Mouse (Mus musculus) G1E-ER4 (cell line): ENCODE data around the gene Uqcrc1. TPM values are rescaled to one million over a fixed set of nuclear protein-coding genes. Genes with fewer than 3 reads are reported as not detected.

Source experiments
- GATA1 ChIP-seq: IDR thresholded peaks from one replicate; pipeline ENCODE4 v1.8.0; 2012; ENCODE audit warnings: low read length, inconsistent platforms
- polyA plus RNA-seq: library from polyadenylated mRNA; stranded (reverse); fragments of >175 nt; gene quantifications from 2 replicates; pipeline ENCODE4 v1.2.3, GENCODE M21; 2012

The Uqcrc1 gene
- polyA plus RNA-seq: 556 and 620 TPM in 2 replicates

DNA sequence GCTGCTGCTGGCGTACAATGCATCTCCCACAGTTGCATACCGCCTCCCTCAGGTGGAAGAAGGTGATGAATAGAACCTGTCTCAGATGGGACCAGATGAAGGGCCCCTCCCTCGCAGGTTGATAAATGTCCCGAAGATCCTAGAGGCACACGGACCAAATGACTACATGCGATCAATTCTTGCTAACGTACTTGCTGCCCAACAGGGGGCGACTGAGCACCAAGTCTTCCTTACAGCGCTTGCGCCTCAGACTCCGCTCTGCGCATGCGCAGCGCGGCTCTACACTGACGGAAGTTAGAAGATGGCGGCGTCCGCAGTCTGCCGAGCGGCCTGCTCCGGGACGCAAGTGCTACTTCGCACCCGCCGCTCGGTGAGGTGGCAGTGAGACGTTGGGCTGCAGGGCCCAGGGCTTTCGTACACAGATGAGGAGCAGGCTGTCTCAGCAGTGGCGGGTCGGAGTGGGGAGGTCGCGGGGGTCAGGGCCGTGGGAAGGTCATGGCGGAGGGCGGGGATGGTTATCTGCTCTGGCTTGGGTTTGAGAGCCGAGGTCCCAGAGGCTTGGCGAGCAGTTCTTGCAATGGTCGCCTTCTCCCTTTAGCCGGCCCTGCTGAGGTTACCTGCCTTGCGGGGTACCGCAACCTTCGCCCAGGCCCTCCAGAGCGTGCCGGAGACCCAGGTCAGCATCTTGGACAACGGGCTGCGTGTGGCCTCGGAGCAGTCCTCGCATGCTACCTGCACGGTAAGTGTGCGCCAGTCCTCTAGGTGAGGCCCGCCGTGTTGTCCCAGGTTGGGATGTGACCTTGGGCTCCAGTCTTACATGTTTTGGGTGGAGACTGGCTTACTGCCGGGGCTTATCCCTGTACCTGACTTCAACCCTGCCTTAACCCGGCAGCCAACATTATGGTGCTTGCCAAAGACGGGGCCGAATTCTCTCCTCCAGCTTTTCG, at the start of gene Uqcrc1:
Gene Uqcrc1, plus strand, starts transcription at position 216 of the 947 bp plus-strand sequence.
- TF ChIP-seq GATA1: no peak

- no peak for TF ChIP-seq GATA1
Measured at GRCm38 (mm10) chr9:108912308-108912707, 24.1 kb upstream of the Uqcrc1 start.

- TF ChIP-seq GATA1: no peak
Measured at GRCm38 (mm10) chr9:108913161-108913560, 23.3 kb upstream of the Uqcrc1 start.

- no peak for TF ChIP-seq GATA1
Measured at GRCm38 (mm10) chr9:108913621-108914020, 22.8 kb upstream of the Uqcrc1 start.

DNA sequence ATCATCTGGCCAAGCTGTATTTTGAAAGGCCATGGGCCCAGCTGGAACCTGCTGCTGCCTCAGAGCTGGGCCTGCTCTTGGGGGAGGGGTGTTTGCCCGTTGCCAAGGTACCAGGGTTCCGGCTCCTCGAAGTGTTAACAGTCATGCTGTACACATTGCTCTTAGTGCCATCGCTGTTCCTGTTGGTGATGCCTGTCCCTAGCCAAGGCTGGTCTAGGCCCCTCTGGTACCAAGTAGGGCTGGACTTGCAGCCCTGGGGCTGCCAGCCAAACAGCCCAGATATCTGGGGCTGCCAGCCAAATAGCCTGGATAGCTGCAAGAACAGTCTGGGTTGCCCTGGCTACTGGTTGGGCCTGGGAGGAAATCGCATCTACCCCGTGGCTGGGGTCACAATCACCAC, 21.9 kb upstream of the Uqcrc1 start, which contains the start of gene Tmem89:
Gene Tmem89, plus strand, starts transcription at position 129 of the 400 bp plus-strand sequence.
- no peak for TF ChIP-seq GATA1

DNA sequence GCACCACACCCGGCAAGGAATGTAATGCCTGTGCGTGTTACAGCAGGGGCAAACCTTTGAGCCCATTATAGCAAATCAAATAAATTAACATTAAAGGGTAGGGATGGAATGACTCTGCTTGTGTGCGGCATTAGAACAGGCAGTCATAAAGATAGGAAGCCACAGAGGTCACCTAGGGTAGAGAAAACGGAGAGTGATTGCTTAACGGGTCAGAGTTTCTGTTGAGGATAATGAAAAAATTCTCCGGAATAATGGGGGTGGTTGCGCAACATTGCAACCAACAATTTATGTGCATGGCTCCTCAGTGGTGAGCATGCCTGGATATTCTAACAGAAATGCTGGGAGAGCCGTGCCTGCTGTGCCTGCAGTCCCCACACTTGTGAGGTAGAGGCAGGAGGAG, 10.5 kb upstream of the Uqcrc1 start:
- no peak for TF ChIP-seq GATA1

- TF ChIP-seq GATA1: no peak
Measured at GRCm38 (mm10) chr9:108928424-108928823, 8.0 kb upstream of the Uqcrc1 start.

- TF ChIP-seq GATA1: no peak
Measured at GRCm38 (mm10) chr9:108935991-108936390, 442 bp upstream of the Uqcrc1 start.

DNA sequence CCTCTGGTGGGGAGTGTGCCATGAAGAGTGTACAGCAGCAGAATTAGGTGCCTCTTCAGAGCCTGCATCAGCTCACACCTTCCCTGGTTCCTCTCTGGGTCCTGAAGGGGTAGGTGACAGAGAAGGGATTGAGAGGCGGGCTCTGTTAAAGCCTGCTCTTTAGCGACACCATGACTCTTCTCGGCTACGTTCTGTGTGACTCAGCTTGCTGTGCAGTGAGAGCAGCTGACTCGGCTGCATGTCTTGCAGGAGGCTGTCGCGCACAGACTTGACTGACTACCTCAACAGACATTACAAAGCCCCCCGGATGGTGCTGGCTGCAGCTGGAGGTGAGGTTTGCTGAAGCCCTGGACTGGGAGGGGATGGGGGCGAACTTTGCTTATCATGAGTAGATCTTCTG, 8.7 kb downstream of the Uqcrc1 start:
- no peak for TF ChIP-seq GATA1

DNA sequence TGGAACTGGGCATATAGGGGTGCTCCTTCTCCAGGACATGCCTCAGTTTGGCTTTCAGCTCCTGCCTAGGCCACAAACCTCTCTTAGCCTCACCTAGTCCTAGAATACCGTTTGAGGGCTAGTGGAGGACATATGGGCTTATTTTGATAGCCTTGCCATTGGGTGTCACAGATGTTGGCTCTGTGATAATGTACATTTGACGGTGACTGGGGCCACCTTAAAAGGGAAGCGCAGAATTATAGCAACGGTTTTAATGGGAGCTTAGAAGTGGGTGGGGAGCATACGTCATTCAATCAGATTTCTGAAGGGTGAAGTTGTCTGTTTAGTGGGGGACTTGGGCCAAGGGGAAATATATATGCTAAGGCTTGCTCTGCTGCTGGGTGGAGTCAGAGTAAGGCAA, 9.2 kb downstream of the Uqcrc1 start:
- no peak for TF ChIP-seq GATA1

DNA sequence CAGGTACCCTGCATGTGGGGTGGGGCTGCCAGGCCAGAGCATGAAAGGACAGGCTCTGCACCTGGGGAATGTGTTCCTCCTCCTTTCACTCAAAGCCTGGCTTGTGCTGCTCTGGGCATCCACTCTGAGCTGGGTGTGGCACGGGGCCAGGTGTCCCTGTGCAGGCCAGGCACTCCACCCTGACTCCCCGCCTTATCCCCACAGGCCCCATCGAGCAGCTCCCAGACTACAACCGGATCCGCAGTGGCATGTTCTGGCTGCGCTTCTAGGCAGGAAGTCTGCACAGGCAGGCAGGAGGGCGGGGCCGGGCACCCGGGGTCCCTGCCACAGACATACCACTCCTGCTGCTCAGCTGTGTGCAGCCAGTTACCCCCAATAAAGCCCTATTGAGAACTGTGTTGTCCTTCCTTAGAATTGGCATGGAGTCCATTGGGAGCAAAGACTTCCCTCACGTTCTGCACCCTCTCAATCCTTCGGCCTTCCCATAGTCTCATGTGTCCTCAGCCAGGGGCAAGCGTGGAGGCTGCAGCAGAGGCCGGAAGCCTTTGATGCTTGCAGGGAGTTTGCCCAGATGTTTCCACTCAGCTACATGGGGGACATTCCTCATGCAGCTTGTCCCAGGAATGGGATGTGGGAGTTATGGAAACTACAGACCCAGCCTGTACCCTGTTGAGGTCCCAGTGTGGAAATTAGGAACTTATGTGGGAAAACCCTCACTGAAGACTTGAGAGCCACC, 13.0 kb downstream of the Uqcrc1 start:
- no peak for TF ChIP-seq GATA1

DNA sequence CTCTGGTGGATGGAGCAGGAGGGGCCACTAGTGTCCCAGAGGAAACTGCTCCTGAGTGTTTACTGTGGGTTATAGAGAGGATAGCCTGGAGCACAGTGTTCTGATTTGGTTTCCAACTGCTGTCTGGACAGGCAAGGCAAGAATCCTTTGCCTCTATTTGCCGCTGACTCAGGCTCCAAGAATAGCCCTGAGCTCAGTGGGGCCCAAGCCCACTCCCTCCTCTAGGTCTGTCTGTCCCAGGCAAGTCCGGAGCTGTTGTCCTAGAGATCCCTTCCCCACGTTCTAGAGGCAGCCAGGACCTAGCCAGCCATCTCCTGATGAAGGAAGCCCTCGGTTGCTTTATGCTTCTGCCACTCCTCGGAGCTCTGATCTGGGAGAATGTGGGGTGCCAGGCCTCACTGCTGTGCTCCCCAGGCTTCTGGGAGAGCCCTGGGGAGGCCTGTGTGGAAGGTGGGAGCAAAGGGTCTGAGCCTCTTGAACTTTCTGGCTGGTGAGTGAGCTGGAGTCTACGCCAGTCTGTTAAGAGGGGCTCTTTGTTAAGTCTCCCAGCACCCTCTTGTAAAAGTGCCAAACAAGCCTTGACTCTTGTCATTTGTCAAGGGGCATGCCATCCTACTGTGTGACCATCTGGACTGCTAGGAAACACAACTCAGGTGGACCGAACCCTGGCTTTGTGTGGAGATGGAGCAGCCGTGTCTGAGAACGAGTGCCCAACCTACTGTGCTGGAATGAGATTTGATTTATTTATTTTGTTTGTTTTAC, 13.7 kb downstream of the Uqcrc1 start:
- no peak for TF ChIP-seq GATA1

DNA sequence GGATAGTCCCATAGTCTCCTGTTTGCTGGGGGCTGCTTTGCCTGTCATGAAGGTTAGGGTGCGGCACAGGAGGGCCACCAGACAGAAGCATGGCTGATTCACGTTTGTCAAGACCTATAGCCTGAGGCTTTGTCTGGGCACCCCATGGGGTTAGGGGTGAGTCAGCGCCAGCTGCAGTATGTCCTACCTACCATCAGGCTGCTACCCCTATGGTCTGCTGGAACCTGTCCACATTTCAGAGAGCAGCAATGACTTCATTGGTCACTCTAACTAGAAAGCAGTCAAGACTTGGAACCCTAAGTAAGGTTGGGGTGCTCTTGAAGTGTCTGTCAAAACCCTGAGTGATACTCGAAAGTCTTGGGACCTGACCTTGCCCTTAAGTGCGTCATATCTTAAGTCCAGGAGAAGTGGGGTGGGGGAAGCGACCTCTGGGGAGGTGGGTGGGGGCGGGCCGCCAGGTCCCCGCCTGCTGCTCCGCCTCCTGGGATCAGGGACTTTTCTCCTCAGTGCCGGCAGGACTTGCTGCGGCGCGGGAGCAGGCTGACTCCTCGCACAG, 16.7 kb downstream of the Uqcrc1 start, which contains the start of gene Col7a1:
Gene Col7a1, plus strand, starts transcription at position 506 of the 556 bp plus-strand sequence.
- no peak for TF ChIP-seq GATA1

GRCm38 (mm10) chr9:108955241-108955640, 18.8 kb downstream of the Uqcrc1 start:
- no peak for TF ChIP-seq GATA1

DNA sequence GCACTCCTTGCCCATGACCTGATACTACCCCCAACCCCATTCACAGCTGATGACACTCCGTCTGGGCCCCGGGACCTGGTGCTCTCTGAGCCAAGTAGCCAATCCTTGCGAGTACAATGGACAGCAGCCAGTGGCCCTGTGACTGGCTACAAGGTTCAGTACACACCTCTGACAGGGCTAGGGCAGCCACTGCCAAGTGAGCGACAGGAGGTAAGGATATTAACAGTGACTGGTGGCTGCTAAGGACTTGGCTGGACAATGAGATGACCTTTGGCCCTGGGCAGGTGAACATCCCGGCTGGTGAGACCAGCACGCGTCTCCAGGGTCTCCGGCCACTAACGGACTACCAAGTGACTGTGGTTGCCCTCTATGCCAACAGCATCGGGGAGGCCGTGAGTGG, 19.4 kb downstream of the Uqcrc1 start:
- no peak for TF ChIP-seq GATA1
